Mouse (Mus musculus) embryo, embryonic 10.5 days (tissue): ENCODE measurements around the gene Gm5127.

Source experiments
- DNase-seq: peaks from one replicate; pipeline ENCODE4 v3.0.0-alpha.2; 2015; ENCODE audit warnings: low spot score

The Gm5127 gene

DNA sequence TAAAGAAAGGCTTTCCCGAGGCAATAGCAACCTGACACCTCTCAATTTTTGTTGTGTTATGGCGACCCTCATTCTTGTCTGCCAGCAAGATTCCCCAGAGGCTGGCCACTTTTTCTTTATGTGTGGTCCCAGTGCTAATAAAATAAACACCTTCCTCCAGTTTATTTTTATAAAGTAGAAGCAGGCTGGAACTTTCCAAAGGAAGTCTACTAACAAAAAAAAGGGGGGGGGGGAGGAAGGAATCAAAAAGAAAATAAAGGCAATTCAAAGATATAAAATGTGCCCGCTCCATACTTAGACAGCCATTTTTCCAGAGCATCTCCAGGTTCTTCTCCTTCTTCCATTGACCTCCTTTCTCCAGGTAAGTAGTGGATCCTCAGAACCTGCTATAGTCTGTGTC is at the start of gene Gm5127:
Gene Gm5127, plus strand, starts transcription at position 301 of the 400 bp plus-strand sequence.
- peak; percentile 26 for DNase-seq

DNA sequence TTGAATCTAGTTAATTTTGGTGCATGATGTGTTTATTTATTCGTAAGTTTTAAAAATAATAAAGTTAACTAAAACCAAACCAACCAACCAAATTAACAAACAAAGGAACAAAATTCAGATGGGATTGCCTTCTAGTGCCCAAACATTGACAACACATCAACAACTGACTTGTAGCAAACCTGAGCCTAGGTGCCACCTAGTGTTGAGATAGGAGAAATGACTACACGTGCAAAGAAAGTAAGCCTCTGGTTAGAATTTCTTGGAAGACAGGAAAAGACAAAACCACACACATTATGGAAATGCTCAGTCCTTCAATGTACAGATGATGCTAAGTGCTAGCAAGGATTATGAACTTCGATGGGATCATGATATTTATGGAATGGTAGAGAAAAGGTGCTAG is 46.6 kb upstream of the Gm5127 start:
- DNase-seq, result peak; percentile 20

- DNase-seq, result no peak
Measured at GRCm38 (mm10) chrX:106555457-106555856, 27.5 kb upstream of the Gm5127 start.

GRCm38 (mm10) chrX:106578966-106579365 is 4.0 kb upstream of the Gm5127 start:
- DNase-seq, result peak; percentile 44

- DNase-seq, result no peak
Measured at GRCm38 (mm10) chrX:106580410-106580809, 2.6 kb upstream of the Gm5127 start.

DNA sequence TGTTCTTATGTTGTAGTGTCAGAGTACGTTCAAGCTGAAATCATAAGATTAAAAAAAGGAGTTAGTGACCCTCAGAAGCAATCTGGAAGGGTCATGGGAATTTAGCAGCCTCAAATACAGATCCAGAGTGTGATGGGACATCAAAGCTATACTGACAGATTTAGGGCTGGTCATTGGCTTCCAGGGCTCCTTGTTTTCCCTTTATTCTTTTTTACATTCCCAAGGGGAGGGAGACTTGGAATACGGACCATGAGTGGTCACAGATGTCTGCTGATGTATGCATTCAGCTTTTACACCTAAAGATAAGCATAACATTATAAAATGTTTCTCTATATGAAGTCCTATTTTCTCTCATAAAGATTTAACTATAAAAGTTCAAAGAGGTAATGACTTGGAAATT is 789 bp upstream of the Gm5127 start:
- peak; percentile 41 for DNase-seq

DNA sequence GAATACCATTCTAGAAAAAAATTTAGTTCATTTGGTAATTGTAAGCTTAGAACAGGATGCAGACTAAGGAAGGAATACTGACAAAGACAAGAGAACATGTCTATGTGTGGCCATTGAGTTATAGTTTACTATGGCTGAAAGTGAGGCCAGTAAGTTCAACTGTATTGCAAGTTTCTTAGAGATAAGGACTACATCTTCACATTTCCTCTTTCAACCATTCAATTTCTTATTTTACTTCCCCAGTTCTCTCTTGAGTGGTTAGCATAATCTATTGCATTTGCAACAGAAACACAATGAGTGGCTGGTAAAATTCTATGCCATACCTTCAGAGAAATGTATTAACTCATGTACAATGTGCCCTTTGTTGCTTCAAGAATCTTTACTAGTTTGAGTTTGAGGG is 10.9 kb downstream of the Gm5127 start:
- DNase-seq, result no peak

GRCm38 (mm10) chrX:106595904-106596303 is 12.9 kb downstream of the Gm5127 start:
- DNase-seq, result no peak

DNA sequence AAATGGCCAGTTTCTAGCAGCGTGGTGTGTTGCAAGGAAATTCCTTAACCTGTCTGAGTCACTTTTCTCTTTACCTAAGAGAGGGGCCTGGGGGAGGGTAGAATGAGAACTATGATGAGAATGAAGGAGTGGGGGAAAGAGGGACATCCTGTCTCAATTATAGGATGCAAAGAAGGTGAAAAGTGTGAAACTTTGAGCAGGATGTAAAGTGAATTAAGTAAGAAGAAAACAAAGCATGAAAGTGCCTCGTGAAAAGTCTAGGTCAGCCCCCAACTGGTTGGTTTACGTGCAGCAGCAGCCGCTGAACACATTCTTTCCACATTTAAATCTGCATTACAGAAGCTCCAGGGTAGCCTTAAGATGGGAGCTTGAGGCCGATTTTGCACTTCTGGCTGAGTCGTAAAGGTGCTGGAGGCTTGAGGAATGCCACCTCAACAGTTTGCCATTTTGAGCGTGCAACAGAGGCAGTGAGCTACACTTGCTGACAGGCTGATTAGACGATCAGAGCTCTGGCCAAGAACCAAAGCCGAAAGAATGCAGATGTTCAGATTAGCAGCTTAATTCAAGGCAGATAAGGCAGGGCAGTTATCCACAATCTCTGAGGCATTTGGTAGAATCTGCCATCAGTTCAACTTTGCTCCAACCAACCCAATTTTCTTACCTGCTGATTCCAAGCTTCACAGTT is 19.7 kb downstream of the Gm5127 start:
- DNase-seq, result peak; percentile 29

DNA sequence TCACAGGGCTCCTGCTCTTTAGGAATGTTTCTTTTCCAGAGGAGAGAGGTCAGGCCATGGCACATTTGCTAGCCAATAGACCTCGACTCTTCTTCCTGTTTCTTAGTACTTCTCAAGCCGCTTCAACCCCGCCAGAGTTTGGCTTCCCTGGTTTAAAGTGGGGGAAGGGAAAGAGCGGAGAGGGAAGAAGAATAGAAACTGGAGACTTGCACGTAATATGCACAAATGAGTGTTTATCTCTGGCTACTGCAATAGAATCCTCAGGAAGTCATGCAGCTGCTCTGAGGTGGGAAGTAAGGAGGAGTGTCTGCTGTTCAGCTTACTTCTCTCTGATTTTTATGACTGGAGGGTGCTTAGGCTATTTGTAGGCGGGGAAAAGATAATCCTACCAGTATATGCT is 20.4 kb downstream of the Gm5127 start, which contains the start of gene Cysltr1:
Gene Cysltr1, minus strand, starts transcription at position 294 of the 400 bp plus-strand sequence.
- peak; percentile 24 for DNase-seq

GRCm38 (mm10) chrX:106622512-106622911 is 39.5 kb downstream of the Gm5127 start:
- no peak for DNase-seq

- DNase-seq, result peak; percentile 18
Measured at GRCm38 (mm10) chrX:106623667-106624066, 40.7 kb downstream of the Gm5127 start.

- DNase-seq, result no peak
Measured at GRCm38 (mm10) chrX:106628514-106628913, 45.5 kb downstream of the Gm5127 start.

DNA sequence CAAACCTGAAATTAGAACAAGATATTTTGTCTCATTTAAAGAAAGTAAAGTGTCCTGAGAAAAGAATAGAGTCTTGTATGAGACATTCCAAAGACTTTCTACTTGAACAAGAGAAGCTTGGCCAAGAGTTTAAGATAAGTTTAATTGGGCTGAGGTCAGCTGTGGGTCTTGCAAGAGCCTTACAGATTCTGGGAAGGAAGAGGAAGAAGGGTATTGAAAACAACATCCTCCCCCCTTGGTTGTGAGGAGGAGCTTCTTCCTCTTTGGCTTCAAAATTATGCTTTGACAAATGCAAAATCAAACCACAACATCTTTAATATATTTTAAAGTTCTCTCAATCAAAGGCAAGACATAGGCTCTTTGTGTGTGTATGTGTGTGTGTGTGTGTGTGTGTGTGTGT is 50.6 kb downstream of the Gm5127 start:
- DNase-seq, result no peak

- DNase-seq, result no peak
Measured at GRCm38 (mm10) chrX:106634799-106635541, 52.0 kb downstream of the Gm5127 start.

- no peak for DNase-seq
Measured at GRCm38 (mm10) chrX:106662101-106662500, 79.1 kb downstream of the Gm5127 start.

DNA sequence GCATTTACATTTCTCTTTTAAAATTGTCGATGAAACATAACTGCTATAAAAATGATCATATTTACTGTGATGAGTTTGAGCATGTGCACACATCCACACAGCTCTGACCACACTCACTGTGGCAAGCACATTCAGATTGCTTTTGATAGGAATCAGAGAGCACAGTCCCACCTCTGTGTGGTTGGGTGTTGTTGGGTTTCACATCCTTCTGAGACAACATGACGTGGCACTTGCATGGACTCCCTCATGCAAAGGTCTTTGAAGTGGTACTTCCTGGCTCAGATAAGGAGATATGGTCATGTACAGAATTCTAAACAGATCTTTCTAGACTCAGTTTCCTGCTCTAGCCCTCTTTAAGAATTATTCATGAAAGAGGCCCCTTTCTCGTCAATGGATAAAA is 121.6 kb downstream of the Gm5127 start:
- no peak for DNase-seq

GRCm38 (mm10) chrX:106717160-106717559 is 134.2 kb downstream of the Gm5127 start:
- peak; percentile 58 for DNase-seq

DNA sequence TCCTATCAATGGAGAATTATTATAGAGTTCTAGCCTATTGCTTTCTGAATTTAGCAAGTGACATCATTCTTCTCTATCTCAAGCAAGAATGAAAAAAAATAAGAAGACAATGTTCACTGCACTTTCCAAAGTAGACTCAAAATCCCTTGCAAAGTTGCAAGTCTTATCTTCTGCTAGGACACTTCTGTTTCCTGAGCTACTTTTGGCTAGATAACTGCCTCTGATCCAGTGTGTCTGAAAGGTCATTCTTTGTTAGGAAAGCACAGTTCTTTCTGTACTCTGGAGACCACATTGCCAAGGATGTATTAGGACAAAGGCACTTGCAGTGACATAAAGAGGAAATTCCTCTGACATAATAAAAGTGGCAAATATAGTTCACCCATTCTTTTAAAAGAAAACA is 159.3 kb downstream of the Gm5127 start:
- DNase-seq, result no peak

DNA sequence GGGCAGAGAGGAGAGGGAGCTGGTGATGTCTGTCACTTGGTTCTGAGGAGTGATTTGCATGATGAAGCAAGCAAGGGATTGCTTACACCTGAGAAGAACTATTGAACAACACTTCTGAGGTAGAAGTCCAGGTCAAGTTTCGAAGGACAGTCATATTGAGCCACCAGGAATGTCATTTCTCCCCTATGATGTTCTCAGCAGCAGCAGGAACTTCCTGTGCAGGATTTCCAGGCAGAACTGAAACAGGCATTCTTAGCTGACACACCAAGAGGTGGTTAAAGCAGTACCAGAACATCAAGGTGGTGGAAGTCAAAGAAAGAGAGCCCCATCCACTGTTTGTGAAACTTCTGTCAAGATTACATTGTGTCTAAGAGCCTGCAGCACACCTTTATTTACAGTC is 172.3 kb downstream of the Gm5127 start:
- no peak for DNase-seq
